9 mouse cellular contexts compared by ENCODE assay signal in the genomic region with DNA sequence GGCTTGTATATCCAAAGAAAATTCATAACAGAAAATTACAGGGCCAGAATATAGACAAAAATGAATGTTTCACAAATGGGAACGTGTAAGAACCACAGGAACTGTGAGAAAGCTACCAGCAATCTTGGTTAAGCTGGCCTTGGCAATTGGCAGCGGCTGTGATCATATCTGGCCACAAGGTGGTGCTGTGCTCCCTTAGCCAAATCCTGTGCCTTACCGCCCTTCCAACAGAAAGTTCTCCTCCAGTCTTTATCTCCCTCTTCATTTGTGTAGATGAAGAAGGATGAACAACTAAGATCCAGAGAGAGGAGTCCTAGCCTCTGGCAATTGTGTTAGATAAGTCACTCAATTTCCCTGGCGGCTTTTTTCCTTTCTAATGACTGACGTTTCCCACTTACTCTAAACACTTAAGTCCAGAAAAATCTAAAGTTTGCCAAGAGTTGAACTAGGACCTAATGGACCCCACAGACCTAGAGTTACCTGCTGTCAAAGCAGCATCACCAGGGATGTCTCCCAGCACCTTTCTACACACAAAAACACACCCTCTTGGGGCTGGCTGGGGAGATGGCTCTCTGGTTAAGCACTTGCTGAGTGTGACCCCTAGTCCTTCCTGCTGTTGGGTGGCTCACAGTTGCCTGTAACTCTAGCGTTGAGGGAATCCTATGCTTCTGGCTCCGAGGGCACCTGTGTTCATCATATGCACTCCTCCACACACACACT. TPM values are rescaled to one million over a fixed set of nuclear protein-coding genes. Genes with fewer than 3 reads are reported as not detected.
A peak's percentile ranks its signal among the peaks of the same experiment; 100 is the strongest.
DNase-seq lines count a peak whose midpoint lies in the region; ATAC-seq and TF ChIP-seq lines count a peak whose summit lies in the region.
"Had no signal": no experiment of that assay in that cellular context is flagged by ENCODE, and none has a peak within 500 bp of the region (broad histone marks: within the 10 kb centered on the region; RNA-seq: fewer than 3 reads in every experiment).

No protein-coding gene starts in this region.

- no peaks in the 10 kb centered on the region for H3K36me3 ChIP-seq in midbrain, postnatal 0 days (ENCODE audit: insufficient read depth, low read length)

- no peak overlapping the region for H3K4me2 ChIP-seq in midbrain, postnatal 0 days (ENCODE audit: low read depth, low read length, poor library complexity, severe bottlenecking)

- peak; percentile 30 for DNase-seq in spleen, adult 12 weeks (ENCODE audit: low spot score)
- no peak for DNase-seq in spleen, postnatal 36 days (ENCODE audit: low spot score in 2 of 2)
- peak; percentile 62 for DNase-seq in adrenal gland, postnatal 25 days
- DNase-seq in heart, postnatal 14 days, result peak; percentile 72 to 77
- peak; percentile 46 to 53 for DNase-seq in layer of hippocampus, postnatal 36 days
- DNase-seq in midbrain, postnatal 0 days (ENCODE audit: low spot score), result peak; percentile 89
- DNase-seq in thymus, postnatal 14 days, result peak; percentile 25

- no peak for ATAC-seq in midbrain, postnatal 0 days (ENCODE audit: low FRiP score)

- H3K9me3 ChIP-seq in midbrain, postnatal 0 days (ENCODE audit: low read length), result no peaks in the 10 kb centered on the region

- WGBS in midbrain, postnatal 0 days, result 41% methylated on average over 7 of the region's 7 CpGs

- H3K4me1 ChIP-seq in embryonic fibroblast, embryonic 13.5 days (ENCODE audit: control insufficient read depth, insufficient read depth, low read length), result peaks cover 3% of the 10 kb centered on the region
- H3K4me1 ChIP-seq in midbrain, postnatal 0 days (ENCODE audit: insufficient read depth, low read length), result no peaks in the 10 kb centered on the region

- no peak for TF ChIP-seq POLR2A in embryonic fibroblast, embryonic 13.5 days (IDR thresholded peaks at IDR 0.05; ENCODE audit: low read depth, low read length)

- intact Hi-C loops in heart, postnatal 14 days (cut with DNase I), result loop anchor here (1.0 to 2.0 kb wide), 3 partner anchors 33 to 351 kb away; no protein-coding TSS in a partner anchor

- H3K4me3 ChIP-seq in embryonic fibroblast, embryonic 13.5 days (ENCODE audit: insufficient read depth, low read length), result no peak overlapping the region
- H3K4me3 ChIP-seq in midbrain, postnatal 0 days (ENCODE audit: low read depth, low read length), result no peak overlapping the region

- H3K27me3 ChIP-seq in midbrain, postnatal 0 days (ENCODE audit: insufficient read depth, low read length), result no peaks in the 10 kb centered on the region; the same call in 1 of the 2 replicates

- TF ChIP-seq CTCF in embryonic fibroblast, embryonic 13.5 days (IDR thresholded peaks at IDR 0.05; ENCODE audit: borderline replicate concordance, insufficient read depth, low read length), result peak; percentile 85
- peak; percentile 98 for TF ChIP-seq CTCF in midbrain, postnatal 0 days (IDR thresholded peaks at IDR 0.05)

- peak overlapping the region; percentile 66; the same call in 1 of the 2 replicates for H3K27ac ChIP-seq in embryonic fibroblast, embryonic 13.5 days (ENCODE audit: insufficient read depth, low read length)
- H3K27ac ChIP-seq in midbrain, postnatal 0 days (ENCODE audit: low read depth, low read length), result no peak overlapping the region

- no peak overlapping the region for H3K9ac ChIP-seq in midbrain, postnatal 0 days (replicated peaks; ENCODE audit: low read length, poor library complexity, severe bottlenecking)

RNA-seq across cellular contexts. Expression of gene Gm10974, which starts 55.6 kb away (rescaled TPM):
- not detected in 2 replicates for total RNA-seq in adrenal gland, postnatal 25 days (2021)
- polyA plus RNA-seq in embryonic fibroblast, embryonic 13.5 days (2011; ENCODE audit: insufficient read length, low read depth, missing spikeins), result not detected in 2 replicates
- total RNA-seq in heart, postnatal 14 days (2021), result not detected
- total RNA-seq in layer of hippocampus, postnatal 36 days (2021), result not detected
- not detected in 2 replicates for total RNA-seq in midbrain, postnatal 0 days (2014; rRNA removed)
- not detected in 2 replicates for polyA plus RNA-seq in midbrain, postnatal 0 days (2015; fragmentation: Nextera tagmentation; extraction: Ambion mirVana)
- total RNA-seq: layer of hippocampus, adult 8-10 months had no signal

Comparison
In these comparisons a context has a peak if more than half of its experiments do, and no peak if none do; other contexts are left out.
1. DNase-seq: peak in spleen, adult 12 weeks (single experiment), adrenal gland, postnatal 25 days (single experiment), heart, postnatal 14 days (2 of 2), layer of hippocampus, postnatal 36 days (2 of 2), midbrain, postnatal 0 days (single experiment) and thymus, postnatal 14 days (single experiment); none in spleen, postnatal 36 days (0 of 2).